15 mouse cellular contexts compared by ENCODE assay signal in genomic region chr10:10742172-10742571, GRCm38 (mm10).
"Had no signal": no experiment of that assay in that cellular context is flagged by ENCODE, and none has a peak within 500 bp of the region (broad histone marks: within the 10 kb centered on the region; RNA-seq: fewer than 3 reads in every experiment).

No protein-coding gene starts in this region.

- H3K4me2 ChIP-seq: limb, embryonic 12.5 days; lung, embryonic 14.5 days; midbrain, embryonic 11.5 days; midbrain, embryonic 15.5 days had no signal

- ATAC-seq: inflammation-experienced regulatory T-cells, adult 6 months; intestine, postnatal 0 days; midbrain, embryonic 15.5 days had no signal

- H3K4me3 ChIP-seq: layer of hippocampus, adult 2 months; limb, embryonic 12.5 days; megakaryocyte, embryonic 14.5 days; midbrain, embryonic 15.5 days had no signal

- DNase-seq: kidney, adult 8-10 months; kidney, postnatal 4 days; liver; lung, embryonic 14.5 days; right cerebral cortex, postnatal 4 days; spleen, adult 18-20 months; thymus, adult 2 months; thymus, postnatal 25 days had no signal

- H3K36me3 ChIP-seq: limb, embryonic 12.5 days; midbrain, embryonic 15.5 days had no signal

- H3K27me3 ChIP-seq: limb, embryonic 12.5 days; megakaryocyte, embryonic 14.5 days; midbrain, embryonic 15.5 days had no signal
